Mouse (Mus musculus) intestine, embryonic 15.5 days (tissue): ENCODE results near the gene Phlda2. TPM values are rescaled to one million over a fixed set of nuclear protein-coding genes. Genes with fewer than 3 reads are reported as not detected.
"Not testable (repeated sequence)": the region's sequence is repeated elsewhere in the genome, so short reads cannot be mapped to it uniquely, and the experiment has no call there.

ENCODE experiments used
- ATAC-seq: fragments of 200-750 bp; cut with Nextera tagmentation; 2 replicates; pipeline ENCODE4 v1.8.0; 2017; ENCODE audit warnings: moderate TSS enrichment, moderate library complexity
- H3K27ac ChIP-seq: fragments of 300-500 bp; sonication (generic); 2 replicates; pipeline ENCODE4 v1.5.1; 2015; ENCODE audit warnings: mild to moderate bottlenecking, inconsistent platforms
- H3K27me3 ChIP-seq: fragments of 300-500 bp; sonication (generic); replicated peaks from 2 replicates; pipeline ENCODE4 v1.6.1; 2015; ENCODE audit warnings: inconsistent platforms
- H3K36me3 ChIP-seq: fragments of 300-500 bp; sonication (generic); 2 replicates; pipeline ENCODE4 v1.6.1; 2015; ENCODE audit warnings: inconsistent platforms
- H3K4me1 ChIP-seq: fragments of 300-500 bp; sonication (generic); replicated peaks from 2 replicates; pipeline ENCODE4 v1.6.1; 2015; ENCODE audit warnings: inconsistent platforms
- H3K4me2 ChIP-seq: fragments of 300-500 bp; sonication (generic); replicated peaks from 2 replicates; pipeline ENCODE4 v1.6.1; 2015; ENCODE audit warnings: mild to moderate bottlenecking, inconsistent platforms
- H3K4me3 ChIP-seq: fragments of 300-500 bp; sonication (generic); replicated peaks from 2 replicates; pipeline ENCODE4 v1.5.1; 2015; ENCODE audit warnings: inconsistent platforms
- H3K9ac ChIP-seq: fragments of 300-500 bp; sonication (generic); 2 replicates; pipeline ENCODE4 v1.6.1; 2015; ENCODE audit warnings: inconsistent platforms
- H3K9me3 ChIP-seq: fragments of 300-500 bp; sonication (generic); 2 replicates; pipeline ENCODE4 v1.6.1; 2016; ENCODE audit warnings: inconsistent platforms
- WGBS: fragments of 180-500 bp; shearing (Covaris S2); methylation state at CpG from one replicate; pipeline ENCODE4 v1.1.7; 2015; 5-methylcytosine and 5-hydroxymethylcytosine counted together
- polyA plus RNA-seq: library from polyadenylated mRNA; unstranded; fragments of >200 nt; fragmentation: Nextera tagmentation; extraction: Ambion mirVana; gene quantifications from 2 replicates; pipeline ENCODE4 v1.2.1, GENCODE M21; 2015

The Phlda2 gene
- 13.6 and 17.7 TPM in 2 replicates for polyA plus RNA-seq

- Histone ChIP-seq H3K27ac (no peak within 1 kb of the TSS), H3K9me3 (no peaks in the 10 kb centered on the region), H3K4me1 (peaks cover 15% of the 10 kb centered on the region), H3K4me3 (peak within 1 kb of the TSS; percentile 40), H3K9ac (peak within 1 kb of the TSS; percentile 36), H3K27me3 (peaks cover 28% of the 10 kb centered on the region), H3K4me2 (peak within 1 kb of the TSS; percentile 84), H3K36me3 (no peaks in the 10 kb centered on the region)
- ATAC-seq, result peak; percentile 55
- WGBS, result 3% methylated on average over 51 of the region's 51 CpGs
Observed at GRCm38 (mm10) chr7:143502418-143503200, at the start of gene Phlda2. Gene Phlda2, minus strand, starts transcription at chr7:143503150.

GRCm38 (mm10) chr7:143549588-143550220 lies 46.8 kb upstream of the Phlda2 start:
- Histone ChIP-seq H3K9me3 (no peaks in the 10 kb centered on the region), H3K27ac (peak overlapping the region; percentile 96), H3K27me3 (no peaks in the 10 kb centered on the region), H3K4me3 (peak overlapping the region; percentile 95), H3K4me2 (peak overlapping the region; percentile 81), H3K36me3 (peaks cover 2% of the 10 kb centered on the region), H3K4me1 (peaks cover 7% of the 10 kb centered on the region), H3K9ac (peak overlapping the region; percentile 66)
- 0 out of 2 replicates have a peak, but pooled peaks have one; percentile 7 for ATAC-seq
- WGBS, result 29% methylated on average over 2 of the region's 2 CpGs

DNA sequence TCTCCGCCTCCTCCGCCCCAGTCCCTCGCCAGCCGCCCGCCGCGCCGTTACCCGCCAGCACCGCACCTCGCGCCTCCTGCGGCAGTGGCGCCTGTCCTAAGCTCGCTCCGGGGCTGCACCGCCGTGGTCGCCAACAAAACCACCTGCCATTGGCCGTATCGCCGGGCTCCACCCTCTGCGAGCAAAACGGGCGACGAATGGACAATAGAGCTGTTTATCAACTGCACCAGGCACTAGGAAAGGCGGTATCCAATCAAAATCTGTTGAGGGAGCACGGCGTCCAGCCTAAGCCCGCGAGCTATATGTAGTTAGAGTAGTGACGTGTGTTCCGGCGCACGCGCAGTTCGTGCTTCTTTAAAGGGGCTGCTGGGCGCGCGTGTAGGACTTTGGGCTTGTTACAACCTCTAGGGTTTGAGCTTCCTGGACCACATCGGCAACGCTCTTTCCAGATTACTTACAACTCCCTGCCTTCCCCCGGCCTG lies 46.1 kb upstream of the Phlda2 start, which contains the start of gene Nap1l4:
TSS of gene Nap1l4 (minus strand) at position 131 of the 482 bp plus-strand sequence.
- Histone ChIP-seq H3K36me3 (no peaks in the 10 kb centered on the region; the same call in 1 of the 2 replicates), H3K27me3 (no peaks in the 10 kb centered on the region), H3K4me2 (peak within 1 kb of the TSS; percentile 81), H3K9ac (peak within 1 kb of the TSS; percentile 96), H3K27ac (peak within 1 kb of the TSS; percentile 96), H3K4me1 (peaks cover 7% of the 10 kb centered on the region), H3K9me3 (no peaks in the 10 kb centered on the region), H3K4me3 (peak within 1 kb of the TSS; percentile 95)
- under 1% methylated on average over 40 of the region's 43 CpGs for WGBS
- ATAC-seq, result peak; percentile 99

GRCm38 (mm10) chr7:143548231-143548961 lies 45.4 kb upstream of the Phlda2 start:
- H3K27me3 ChIP-seq, result no peaks in the 10 kb centered on the region
- H3K36me3 ChIP-seq, result no peaks in the 10 kb centered on the region; the same call in 1 of the 2 replicates
- WGBS, result under 1% methylated on average over 42 of the region's 63 CpGs
- no peaks in the 10 kb centered on the region for H3K9me3 ChIP-seq
- H3K4me1 ChIP-seq, result peaks cover 11% of the 10 kb centered on the region
- peak; percentile 91 for ATAC-seq
- peak overlapping the region; percentile 95 for H3K27ac ChIP-seq
- peak overlapping the region; percentile 96 for H3K9ac ChIP-seq
- peak overlapping the region; percentile 62 for H3K4me2 ChIP-seq
- peak overlapping the region; percentile 95 for H3K4me3 ChIP-seq

GRCm38 (mm10) chr7:143546554-143546953 lies 43.6 kb upstream of the Phlda2 start:
- H3K9ac ChIP-seq, result no peak overlapping the region
- H3K4me1 ChIP-seq, result peaks cover 11% of the 10 kb centered on the region
- H3K27me3 ChIP-seq, result no peaks in the 10 kb centered on the region
- H3K36me3 ChIP-seq, result no peaks in the 10 kb centered on the region; the same call in 1 of the 2 replicates
- H3K4me2 ChIP-seq, result peak overlapping the region; percentile 9; the same call in 1 of the 2 replicates
- no peak overlapping the region for H3K4me3 ChIP-seq
- WGBS, result 38% methylated on average over 2 of the region's 2 CpGs
- no peak overlapping the region for H3K27ac ChIP-seq
- ATAC-seq, result no peak
- no peaks in the 10 kb centered on the region for H3K9me3 ChIP-seq

DNA sequence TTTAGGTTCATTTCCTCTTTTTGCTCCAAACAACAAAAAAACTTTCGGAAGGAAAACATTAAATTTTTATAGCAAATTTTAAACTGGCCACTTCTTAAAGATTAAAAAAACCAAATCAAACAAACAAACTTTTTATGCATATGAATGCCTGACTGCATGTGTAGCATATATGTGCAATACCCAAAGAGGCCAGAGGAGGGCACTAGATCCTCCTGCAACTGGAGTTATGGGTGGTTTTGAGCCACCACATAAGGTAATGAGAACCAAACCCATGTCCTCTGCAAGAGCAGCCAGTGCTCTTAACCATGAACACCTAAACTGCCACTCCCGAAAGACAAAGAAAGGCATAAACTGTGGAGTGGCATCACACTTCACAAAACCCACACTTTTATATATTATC lies 41.4 kb upstream of the Phlda2 start:
- Histone ChIP-seq H3K27me3 (no peaks in the 10 kb centered on the region), H3K4me2 (no peak overlapping the region), H3K36me3 (no peaks in the 10 kb centered on the region; the same call in 1 of the 2 replicates), H3K9me3 (no peaks in the 10 kb centered on the region), H3K9ac (no peak overlapping the region), H3K4me1 (peaks cover 11% of the 10 kb centered on the region), H3K4me3 (no peak overlapping the region), H3K27ac (no peak overlapping the region)
- ATAC-seq, result no peak
- 94% methylated on average over 2 of the region's 2 CpGs for WGBS

- 72% methylated on average over 1 of the region's 1 CpGs for WGBS
Observed at GRCm38 (mm10) chr7:143538671-143539070, 35.7 kb upstream of the Phlda2 start.

GRCm38 (mm10) chr7:143538229-143538628 lies 35.3 kb upstream of the Phlda2 start:
- H3K4me2 ChIP-seq, H3K27ac ChIP-seq, H3K9ac ChIP-seq, ATAC-seq, H3K4me1 ChIP-seq, H3K9me3 ChIP-seq, H3K27me3 ChIP-seq, H3K4me3 ChIP-seq: not testable (repeated sequence)
- peaks cover 40% of the 10 kb centered on the region for H3K36me3 ChIP-seq
- 85% methylated on average over 6 of the region's 6 CpGs for WGBS

More at GRCm38 (mm10) chr7:143538671-143539070, 35.7 kb upstream of the Phlda2 start:
- ATAC-seq, result no peak
- Histone ChIP-seq H3K4me3 (no peak overlapping the region), H3K9me3 (no peaks in the 10 kb centered on the region), H3K27ac (no peak overlapping the region), H3K4me1 (peaks cover 1% of the 10 kb centered on the region), H3K36me3 (peaks cover 36% of the 10 kb centered on the region), H3K9ac (no peak overlapping the region), H3K27me3 (no peaks in the 10 kb centered on the region), H3K4me2 (no peak overlapping the region)

- H3K36me3 ChIP-seq, result peaks cover 56% of the 10 kb centered on the region
- H3K4me1 ChIP-seq, result no peaks in the 10 kb centered on the region
- no peak overlapping the region for H3K27ac ChIP-seq
- no peak overlapping the region for H3K9ac ChIP-seq
- no peaks in the 10 kb centered on the region for H3K9me3 ChIP-seq
- H3K4me3 ChIP-seq, result no peak overlapping the region
- 88% methylated on average over 3 of the region's 3 CpGs for WGBS
- no peaks in the 10 kb centered on the region for H3K27me3 ChIP-seq
- ATAC-seq, result no peak
- H3K4me2 ChIP-seq, result no peak overlapping the region
Observed at GRCm38 (mm10) chr7:143536251-143536650, 33.3 kb upstream of the Phlda2 start.

DNA sequence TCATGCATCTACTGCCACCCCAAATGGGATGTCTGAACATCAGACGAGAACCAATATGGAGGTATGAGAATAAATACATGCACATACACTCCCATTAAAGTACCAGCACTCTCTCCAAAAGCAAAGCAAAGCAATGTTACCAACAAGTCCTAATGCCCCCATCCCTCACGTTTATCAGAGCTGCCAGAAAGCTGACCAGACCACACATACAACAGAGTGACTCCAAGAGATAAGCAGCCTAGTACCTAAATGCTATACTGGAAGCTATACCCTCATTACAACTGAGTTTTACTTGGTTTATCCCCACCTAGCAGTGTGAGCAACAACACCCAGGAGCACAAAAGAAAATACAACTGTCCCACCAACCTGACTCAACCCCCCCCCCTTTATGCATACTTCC lies 30.3 kb upstream of the Phlda2 start:
- Histone ChIP-seq H3K36me3 (peaks cover 80% of the 10 kb centered on the region), H3K27me3 (no peaks in the 10 kb centered on the region), H3K4me3 (no peak overlapping the region), H3K4me1 (no peaks in the 10 kb centered on the region), H3K27ac (no peak overlapping the region), H3K9ac (no peak overlapping the region), H3K9me3 (no peaks in the 10 kb centered on the region), H3K4me2 (no peak overlapping the region)
- no peak for ATAC-seq
- 78% methylated on average over 2 of the region's 2 CpGs for WGBS

DNA sequence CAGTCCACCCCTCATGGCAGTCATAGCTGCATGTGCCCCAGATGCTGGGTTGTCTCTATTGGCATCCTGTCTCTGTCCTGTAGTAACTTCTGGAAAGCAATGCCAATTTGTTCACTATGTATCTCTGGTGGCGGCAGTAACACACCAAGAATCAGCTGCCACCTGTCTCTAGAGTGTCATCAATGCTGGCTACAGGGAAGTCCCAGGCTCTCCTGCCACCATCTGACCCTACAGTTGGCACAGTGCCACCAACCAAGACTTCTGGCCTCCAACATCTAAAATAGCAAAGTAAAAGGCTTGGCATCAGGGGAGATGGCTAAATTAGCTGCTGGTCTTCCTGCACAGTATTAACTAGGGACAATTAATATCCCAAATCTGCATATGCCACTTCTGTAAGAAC lies 29.5 kb upstream of the Phlda2 start:
- no peak overlapping the region for H3K4me3 ChIP-seq
- ATAC-seq, result no peak
- no peaks in the 10 kb centered on the region for H3K4me1 ChIP-seq
- peaks cover 81% of the 10 kb centered on the region for H3K36me3 ChIP-seq
- no peaks in the 10 kb centered on the region for H3K9me3 ChIP-seq
- no peak overlapping the region for H3K4me2 ChIP-seq
- H3K9ac ChIP-seq, result no peak overlapping the region
- no peak overlapping the region for H3K27ac ChIP-seq
- H3K27me3 ChIP-seq, result no peaks in the 10 kb centered on the region
- WGBS, result 84% methylated on average over 1 of the region's 1 CpGs

- Histone ChIP-seq H3K36me3 (peaks cover 68% of the 10 kb centered on the region), H3K4me3 (no peak overlapping the region), H3K9ac (no peak overlapping the region), H3K4me2 (no peak overlapping the region), H3K27ac (no peak overlapping the region), H3K4me1 (no peaks in the 10 kb centered on the region), H3K9me3 (no peaks in the 10 kb centered on the region), H3K27me3 (no peaks in the 10 kb centered on the region)
- ATAC-seq, result no peak
- 69% methylated on average over 4 of the region's 4 CpGs for WGBS
Observed at GRCm38 (mm10) chr7:143519333-143519732, 16.4 kb upstream of the Phlda2 start.
